Mouse (Mus musculus): ENCODE measurements at regions not wholly inside any gene's neighbourhood (a gene's known extent, or its start where the extent isn't known, plus 50 kb on each side); places are given as distances from the start of the nearest gene placed in this dataset.

DNA sequence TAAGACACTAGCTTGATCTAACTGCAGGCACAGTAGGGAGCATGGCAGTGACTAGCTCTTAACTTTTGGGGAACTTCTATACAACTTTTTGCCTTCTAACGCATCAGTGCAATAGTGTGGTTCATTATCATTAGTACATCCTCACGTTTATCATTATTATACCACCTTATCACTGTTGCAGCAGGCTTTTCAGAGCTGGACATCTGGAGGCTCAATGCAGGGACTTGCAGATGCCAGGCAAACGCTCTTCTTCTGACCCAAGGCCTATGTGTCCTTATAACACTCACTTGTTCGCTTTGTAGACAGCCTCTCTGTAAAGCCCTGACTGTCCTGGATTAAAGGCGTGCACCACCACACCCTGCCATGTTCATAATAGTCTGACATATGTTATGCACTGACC is 53.5 kb upstream of the Ubash3b start:
- WGBS = 75% methylated on average over 5 of the region's 5 CpGs
- Histone ChIP-seq H3K27ac (ENCODE audit: poor library complexity, severe bottlenecking) (no peak overlapping the region), H3K4me3 (no peak overlapping the region), H3K4me1 (replicated peaks) (peaks cover 17% of the 10 kb centered on the region), H3K4me2 (no peak overlapping the region), H3K36me3 (no peaks in the 10 kb centered on the region), H3K27me3 (replicated peaks) (no peaks in the 10 kb centered on the region), H3K9me3 (replicated peaks) (0 out of 2 replicates have a peak, but pooled peaks cover 2% of the 10 kb centered on the region), H3K9ac (no peak overlapping the region)
- ATAC-seq (ENCODE audit: insufficient number of reproducible peaks, low FRiP score) = no peak

DNA sequence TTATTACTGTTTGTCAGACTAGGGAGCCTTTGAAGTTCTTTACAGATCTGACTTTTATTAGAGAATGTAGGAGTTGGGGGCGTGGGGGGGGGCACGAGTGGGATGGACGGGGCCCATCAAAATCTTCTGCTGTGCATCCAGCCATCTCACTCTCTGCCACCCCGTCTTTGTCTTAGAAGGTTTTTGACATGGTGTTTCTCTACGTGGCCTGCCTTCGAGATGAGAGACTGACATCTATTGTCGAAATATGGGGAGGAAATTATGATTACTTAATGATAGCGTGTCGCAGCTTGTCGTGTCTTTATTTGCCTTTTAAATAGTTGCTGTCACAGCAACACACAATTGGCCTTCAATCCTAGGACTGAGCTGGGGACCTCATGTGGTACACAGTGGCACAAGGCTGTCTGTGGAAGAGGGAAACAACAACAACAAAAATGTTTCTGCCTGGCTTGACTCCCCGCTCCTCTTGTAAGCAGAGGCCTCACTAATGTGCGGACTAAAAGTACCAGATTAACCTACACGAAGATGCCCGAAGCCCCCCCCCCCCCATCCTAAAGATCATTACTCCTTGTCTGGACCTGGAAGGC is 51.5 kb upstream of the Ubash3b start:
- Histone ChIP-seq H3K27me3 (replicated peaks) (no peaks in the 10 kb centered on the region), H3K4me1 (replicated peaks) (peaks cover 17% of the 10 kb centered on the region), H3K9ac (no peak overlapping the region), H3K4me3 (no peak overlapping the region), H3K9me3 (replicated peaks) (0 out of 2 replicates have a peak, but pooled peaks cover 2% of the 10 kb centered on the region), H3K36me3 (no peaks in the 10 kb centered on the region), H3K27ac (ENCODE audit: poor library complexity, severe bottlenecking) (peak overlapping the region; percentile 88), H3K4me2 (peak overlapping the region; percentile 60)
- 42% methylated on average over 14 of the region's 14 CpGs for WGBS
- ATAC-seq (ENCODE audit: insufficient number of reproducible peaks, low FRiP score) = no peak

DNA sequence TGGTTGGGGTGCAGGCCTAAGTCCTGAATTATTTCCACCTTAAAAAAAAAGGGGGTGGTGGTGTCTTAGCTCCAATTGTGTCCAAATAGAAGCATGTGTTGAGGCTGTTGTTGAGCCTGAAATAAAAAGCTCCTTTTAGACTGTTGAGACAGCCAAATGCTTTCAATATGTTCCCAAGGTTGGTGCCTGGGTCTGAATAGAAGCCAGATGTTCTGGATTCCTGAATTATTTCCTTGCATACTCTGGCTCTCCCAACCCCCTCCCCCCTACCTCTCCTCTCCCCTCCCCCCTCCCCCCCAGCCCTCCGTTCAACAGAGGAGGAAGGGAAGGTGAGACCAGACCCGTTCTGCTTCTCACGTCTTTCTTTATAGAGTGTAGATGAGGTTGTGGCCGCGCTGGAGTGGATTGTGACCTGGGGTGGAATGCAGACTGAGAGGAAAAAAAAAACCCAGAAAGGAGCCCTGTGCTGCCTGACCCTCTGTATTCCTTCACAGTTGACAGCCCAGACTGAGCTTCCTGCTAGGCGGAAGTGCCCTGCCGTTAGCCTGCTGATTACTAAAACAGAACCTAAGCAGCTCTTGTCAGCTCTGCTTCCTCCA is 50.9 kb upstream of the Ubash3b start:
- Histone ChIP-seq H3K4me3 (peak overlapping the region; percentile 24), H3K4me2 (peak overlapping the region; percentile 60), H3K9me3 (replicated peaks) (0 out of 2 replicates have a peak, but pooled peaks cover 2% of the 10 kb centered on the region), H3K9ac (no peak overlapping the region), H3K36me3 (no peaks in the 10 kb centered on the region), H3K4me1 (replicated peaks) (peaks cover 17% of the 10 kb centered on the region), H3K27ac (ENCODE audit: poor library complexity, severe bottlenecking) (peak overlapping the region; percentile 88), H3K27me3 (replicated peaks) (no peaks in the 10 kb centered on the region)
- 1% methylated on average over 7 of the region's 7 CpGs for WGBS
- ATAC-seq (ENCODE audit: insufficient number of reproducible peaks, low FRiP score) = peak; percentile 68

DNA sequence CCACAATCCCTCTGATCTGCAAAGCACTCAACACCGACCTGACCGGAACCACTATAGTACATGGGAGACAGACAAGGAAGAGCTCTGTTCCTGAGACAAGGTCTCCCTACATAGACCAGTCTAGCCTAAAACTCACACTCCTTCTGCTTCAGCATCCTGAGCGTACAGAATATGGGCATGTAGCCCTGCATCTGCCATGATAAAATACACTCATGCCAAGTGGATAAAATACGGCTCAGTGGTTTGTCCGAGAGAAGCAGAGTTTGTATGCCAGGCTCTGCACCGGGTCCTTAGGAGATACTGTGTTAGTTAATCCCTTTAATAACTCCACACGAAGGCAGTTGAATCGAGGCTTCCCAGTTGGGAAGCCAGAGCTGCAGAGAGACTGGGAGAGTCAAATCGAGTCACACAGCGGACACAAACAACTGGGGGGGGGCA is 50.4 kb upstream of the Ubash3b start:
- ATAC-seq (ENCODE audit: insufficient number of reproducible peaks, low FRiP score) = no peak
- H3K9me3 ChIP-seq (replicated peaks) = no peaks in the 10 kb centered on the region

More for the DNA sequence above, 50.4 kb upstream of the Ubash3b start:
- H3K27ac ChIP-seq (ENCODE audit: poor library complexity, severe bottlenecking) = peak overlapping the region; percentile 88
- H3K36me3 ChIP-seq = no peaks in the 10 kb centered on the region
- WGBS = 42% methylated on average over 10 of the region's 10 CpGs
- peak overlapping the region; percentile 60 for H3K4me2 ChIP-seq
- H3K4me1 ChIP-seq (replicated peaks) = peaks cover 17% of the 10 kb centered on the region
- H3K9ac ChIP-seq = no peak overlapping the region
- no peak overlapping the region; the same call in 1 of the 2 replicates for H3K4me3 ChIP-seq
- no peaks in the 10 kb centered on the region for H3K27me3 ChIP-seq (replicated peaks)

MicroRNAs in the stretch of these regions (microRNA counts, 519-probe panel; counts per million panel counts)
- microRNA mmu-miR-100 (5,803 counts per million, percentile 75 among the panel's probes with 10 or more counts), microRNA mmu-miR-125b-3p (3,556 counts per million, percentile 20 among the panel's probes with 10 or more counts)

Small RNA genes lying in the stretch of these regions (microRNA-seq; reads per million reads assigned to microRNA genes)
- gene Mir100 (7,391 reads per million, percentile 94 among the genes with 10 or more reads in this experiment), gene Mir125b-1 (395 reads per million, percentile 71 among the genes with 10 or more reads in this experiment), gene Mirlet7a-2 (42.2 reads per million, percentile 40 among the genes with 10 or more reads in this experiment)
